Mouse (Mus musculus) kidney, embryonic 16.5 days (tissue): ENCODE data around the gene Pard6b. TPM values are rescaled to one million over a fixed set of nuclear protein-coding genes. Genes with fewer than 3 reads are reported as not detected.

Experiments
- ATAC-seq: fragments of 200-750 bp; cut with Nextera tagmentation; 2 replicates; pipeline ENCODE4 v1.8.0; 2017; ENCODE audit warnings: moderate TSS enrichment; ENCODE audit not compliant: low FRiP score, low TSS enrichment
- H3K27ac ChIP-seq: fragments of 300-500 bp; sonication (generic); 2 replicates; pipeline ENCODE4 v1.5.1; 2014; ENCODE audit warnings: low read length
- H3K27me3 ChIP-seq: fragments of 300-500 bp; sonication (generic); 2 replicates; pipeline ENCODE4 v1.6.1; 2014; ENCODE audit warnings: low read length, control low read depth, mixed read lengths; ENCODE audit not compliant: insufficient read depth
- H3K36me3 ChIP-seq: fragments of 300-500 bp; sonication (generic); 2 replicates; pipeline ENCODE4 v1.6.1; 2014; ENCODE audit warnings: low read length, control low read depth, mixed read lengths; ENCODE audit not compliant: insufficient read depth
- H3K4me1 ChIP-seq: fragments of 300-500 bp; sonication (generic); 2 replicates; pipeline ENCODE4 v1.6.1; 2014; ENCODE audit warnings: low read length, control low read depth, mixed read lengths; ENCODE audit not compliant: insufficient read depth
- H3K4me2 ChIP-seq: fragments of 300-500 bp; sonication (generic); replicated peaks from 2 replicates; pipeline ENCODE4 v1.6.1; 2014; ENCODE audit warnings: low read depth, low read length
- H3K4me3 ChIP-seq: fragments of 300-500 bp; sonication (generic); 2 replicates; pipeline ENCODE4 v1.5.1; 2014; ENCODE audit warnings: mild to moderate bottlenecking, low read length
- H3K9ac ChIP-seq: fragments of 300-500 bp; sonication (generic); replicated peaks from 2 replicates; pipeline ENCODE4 v1.6.1; 2014; ENCODE audit warnings: low read length
- H3K9me3 ChIP-seq: fragments of 300-500 bp; sonication (generic); 2 replicates; pipeline ENCODE4 v1.6.1; 2016; ENCODE audit warnings: low read length, control low read depth
- WGBS: fragments of 180-500 bp; shearing (Covaris S2); extraction: QIAGEN DNeasy Blood & Tissue Kit; methylation state at CpG from one replicate; pipeline ENCODE4 v1.1.7; 2014; 5-methylcytosine and 5-hydroxymethylcytosine counted together
- polyA plus RNA-seq: library from polyadenylated mRNA; unstranded; fragments of >200 nt; fragmentation: Nextera tagmentation; extraction: Ambion mirVana; gene quantifications from 2 replicates; pipeline ENCODE4 v1.2.1, GENCODE M21; 2015

Gene Pard6b
- polyA plus RNA-seq, 1 experiment from 2014 or later = 23.9 TPM

DNA sequence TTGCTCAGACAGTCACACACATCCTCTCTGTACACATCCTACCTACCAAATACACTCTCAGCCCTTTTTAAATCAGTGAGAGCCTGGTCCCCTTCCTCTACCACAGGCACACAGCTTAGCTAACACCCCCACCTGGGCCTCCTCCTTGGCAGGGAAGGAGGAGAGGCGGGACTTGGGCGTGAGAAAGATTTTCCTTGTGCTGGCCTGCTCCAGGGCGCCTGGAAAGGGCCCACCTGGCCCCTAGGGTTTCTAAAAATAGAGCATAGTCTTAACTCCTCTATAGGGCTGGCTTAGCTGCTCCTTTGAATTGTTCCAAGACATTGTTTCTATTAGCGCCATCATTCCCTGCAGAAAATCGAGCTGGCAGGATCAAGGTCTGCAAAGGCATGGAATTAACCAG, 35.0 kb upstream of the Pard6b start:
- Histone ChIP-seq H3K9ac (no peak overlapping the region), H3K9me3 (no peaks in the 10 kb centered on the region), H3K4me2 (no peak overlapping the region), H3K27me3 (peaks cover 5% of the 10 kb centered on the region; the same call in 1 of the 2 replicates), H3K27ac (peak overlapping the region; percentile 89), H3K4me3 (no peak overlapping the region), H3K4me1 (peaks cover 41% of the 10 kb centered on the region), H3K36me3 (no peaks in the 10 kb centered on the region)
- peak; percentile 39 for ATAC-seq
- 26% methylated on average over 5 of the region's 5 CpGs for WGBS

DNA sequence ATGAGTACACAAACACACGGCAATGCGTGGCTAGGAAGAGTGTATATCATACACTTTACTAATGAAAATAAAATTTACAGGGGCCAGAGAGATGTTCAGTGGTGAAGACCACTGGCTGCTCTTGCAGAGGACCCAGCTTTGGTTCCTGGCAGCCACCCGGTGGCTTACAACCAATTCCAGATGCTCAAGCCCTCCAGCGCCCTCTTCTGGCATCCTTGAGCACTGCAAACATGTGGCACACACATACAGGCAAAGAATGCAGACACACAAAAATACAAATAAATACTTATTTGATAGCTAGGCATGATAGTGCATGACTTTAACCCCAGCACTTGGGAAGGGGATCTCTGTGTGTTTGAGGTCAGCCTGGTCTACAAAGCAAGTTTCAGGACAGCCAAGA, 34.3 kb upstream of the Pard6b start:
- H3K4me2 ChIP-seq = no peak overlapping the region
- H3K27me3 ChIP-seq = peaks cover 10% of the 10 kb centered on the region; the same call in 1 of the 2 replicates
- WGBS = 82% methylated on average over 4 of the region's 4 CpGs
- H3K4me1 ChIP-seq = peaks cover 41% of the 10 kb centered on the region
- no peak overlapping the region for H3K9ac ChIP-seq
- H3K27ac ChIP-seq = peak overlapping the region; percentile 89
- H3K4me3 ChIP-seq = no peak overlapping the region
- no peaks in the 10 kb centered on the region for H3K36me3 ChIP-seq
- H3K9me3 ChIP-seq = no peaks in the 10 kb centered on the region
- ATAC-seq = no peak

GRCm38 (mm10) chr2:168049002-168049635, 31.7 kb upstream of the Pard6b start:
- 0 out of 2 replicates have a peak overlapping the region, but pooled peaks have one; percentile 30 for H3K27ac ChIP-seq
- ATAC-seq = no peak
- peak overlapping the region; percentile 75 for H3K9ac ChIP-seq
- H3K4me2 ChIP-seq = peak overlapping the region; percentile 94
- peaks cover 41% of the 10 kb centered on the region for H3K4me1 ChIP-seq
- 14% methylated on average over 16 of the region's 16 CpGs for WGBS
- no peaks in the 10 kb centered on the region for H3K9me3 ChIP-seq
- H3K27me3 ChIP-seq = peaks cover 10% of the 10 kb centered on the region; the same call in 1 of the 2 replicates
- no peaks in the 10 kb centered on the region for H3K36me3 ChIP-seq
- peak overlapping the region; percentile 55 for H3K4me3 ChIP-seq

DNA sequence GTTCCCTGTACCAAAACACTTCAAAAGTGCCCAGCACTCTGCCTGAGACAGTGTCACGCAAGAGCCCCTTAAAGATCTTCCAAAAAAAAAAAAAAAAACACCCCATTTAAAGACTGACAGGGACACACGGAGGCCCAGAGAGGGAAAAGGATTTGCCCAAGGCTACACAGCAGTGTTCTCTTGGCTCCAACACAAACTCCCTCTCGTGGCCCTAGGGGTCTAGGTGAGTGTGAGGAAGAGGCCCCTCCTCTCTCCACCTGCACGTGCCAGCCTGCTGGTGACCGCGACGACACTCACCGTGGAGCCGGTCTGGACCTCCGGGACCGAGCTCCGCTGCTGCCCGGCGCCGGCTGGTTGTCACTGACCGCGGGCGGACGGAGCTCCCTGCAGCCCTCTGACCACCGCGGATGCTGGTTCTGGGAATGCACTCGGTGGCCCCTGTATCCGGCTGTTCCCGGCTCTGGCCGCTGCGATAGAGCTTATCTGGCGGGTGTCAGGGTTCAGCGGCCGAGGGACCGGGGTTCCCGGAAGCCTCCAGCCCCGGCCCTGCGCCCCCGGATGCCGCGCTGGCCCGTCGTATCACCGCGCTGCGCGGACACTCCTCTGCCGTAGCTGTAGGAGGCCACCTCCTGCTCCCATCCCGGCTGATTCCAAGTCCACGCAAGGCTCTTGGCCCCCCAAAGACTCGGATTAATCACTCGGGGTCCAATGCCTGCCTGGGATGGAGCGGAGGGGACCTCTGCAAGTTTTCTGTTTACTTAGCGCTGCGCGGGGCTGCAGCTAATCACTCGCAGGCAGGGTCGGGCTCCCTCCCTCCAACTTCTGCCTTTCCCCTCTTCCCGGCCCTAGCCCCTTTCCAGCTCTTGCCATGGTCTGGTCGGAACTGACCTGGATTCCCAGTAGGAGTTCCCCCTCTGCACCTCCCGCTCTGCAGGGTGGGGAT, 30.5 kb upstream of the Pard6b start:
- ATAC-seq = peak; percentile 62
- Histone ChIP-seq H3K9me3 (no peaks in the 10 kb centered on the region), H3K27me3 (peaks cover 10% of the 10 kb centered on the region; the same call in 1 of the 2 replicates), H3K9ac (peak overlapping the region; percentile 75), H3K4me2 (peak overlapping the region; percentile 94), H3K27ac (peak overlapping the region; percentile 67), H3K4me3 (peak overlapping the region; percentile 55), H3K36me3 (no peaks in the 10 kb centered on the region), H3K4me1 (peaks cover 32% of the 10 kb centered on the region)
- under 1% methylated on average over 55 of the region's 56 CpGs for WGBS

DNA sequence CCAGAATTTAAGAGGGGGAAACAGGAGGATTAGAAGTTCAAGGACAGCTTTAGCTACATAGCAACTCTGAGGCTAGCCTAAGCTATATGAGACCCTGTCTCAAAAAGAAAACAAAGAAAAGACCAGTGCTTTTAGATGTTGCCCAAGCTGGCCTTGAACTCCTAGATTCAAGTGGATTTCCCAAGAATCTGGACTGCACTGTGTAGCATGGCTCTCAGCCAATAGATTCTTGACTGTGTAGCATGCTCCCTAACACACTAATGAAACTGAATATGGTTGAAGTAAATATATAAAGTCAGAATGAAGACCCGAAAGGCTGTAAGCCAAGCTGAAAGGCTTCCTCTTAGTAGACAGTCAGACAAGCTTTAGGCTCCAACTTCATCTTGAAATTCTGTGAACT, 28.6 kb upstream of the Pard6b start:
- ATAC-seq = no peak
- Histone ChIP-seq H3K4me3 (no peak overlapping the region), H3K9ac (no peak overlapping the region), H3K36me3 (no peaks in the 10 kb centered on the region), H3K4me2 (no peak overlapping the region), H3K27ac (no peak overlapping the region), H3K9me3 (no peaks in the 10 kb centered on the region), H3K4me1 (peaks cover 32% of the 10 kb centered on the region), H3K27me3 (peaks cover 10% of the 10 kb centered on the region; the same call in 1 of the 2 replicates)
- WGBS = 89% methylated on average over 1 of the region's 1 CpGs

DNA sequence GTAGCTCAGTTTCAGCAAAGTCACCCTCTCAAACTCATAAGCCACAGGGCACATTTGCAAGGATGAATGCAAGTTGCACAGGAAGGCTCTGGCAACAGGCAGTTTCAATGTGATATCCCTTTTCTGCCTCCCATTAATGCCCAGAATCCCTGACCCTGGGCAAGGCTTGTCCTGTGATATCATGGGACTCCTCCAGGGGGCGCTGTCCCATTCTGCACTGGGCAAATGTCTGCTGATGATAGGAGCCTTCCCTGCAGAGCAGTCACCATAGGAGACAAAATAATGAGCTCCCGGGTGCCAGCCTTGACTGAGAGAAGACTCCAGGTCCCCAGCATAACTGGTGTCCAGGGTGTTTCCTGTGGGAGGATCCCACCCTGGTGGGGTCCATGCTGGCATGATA, 28.1 kb upstream of the Pard6b start:
- Histone ChIP-seq H3K27ac (no peak overlapping the region), H3K9ac (no peak overlapping the region), H3K4me2 (no peak overlapping the region), H3K4me1 (peaks cover 32% of the 10 kb centered on the region), H3K9me3 (no peaks in the 10 kb centered on the region), H3K36me3 (no peaks in the 10 kb centered on the region), H3K27me3 (peaks cover 10% of the 10 kb centered on the region; the same call in 1 of the 2 replicates), H3K4me3 (no peak overlapping the region)
- no peak for ATAC-seq
- WGBS = 22% methylated on average over 2 of the region's 2 CpGs

DNA sequence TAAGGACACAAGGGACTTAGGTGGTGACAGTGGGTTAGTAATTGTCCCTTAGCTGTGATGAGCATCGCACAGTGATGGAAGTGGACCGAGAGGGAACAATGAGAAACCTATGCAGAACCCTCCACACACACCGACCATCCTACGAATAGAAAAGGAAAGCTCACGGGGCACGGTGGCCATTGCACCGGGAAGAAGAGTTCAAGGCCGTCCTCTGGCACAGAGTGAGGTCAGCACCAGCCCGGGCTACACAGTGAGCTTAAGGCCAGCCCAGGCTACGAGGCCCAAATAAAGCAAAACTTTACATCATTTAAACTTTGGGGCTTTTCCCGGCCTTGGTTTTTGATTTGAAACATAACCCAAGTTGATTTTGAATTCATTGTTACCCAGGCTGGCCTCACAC, 26.7 kb upstream of the Pard6b start:
- Histone ChIP-seq H3K27ac (no peak overlapping the region), H3K4me3 (no peak overlapping the region), H3K36me3 (no peaks in the 10 kb centered on the region), H3K9me3 (no peaks in the 10 kb centered on the region), H3K4me2 (no peak overlapping the region), H3K4me1 (peaks cover 37% of the 10 kb centered on the region), H3K27me3 (0 out of 2 replicates have a peak, but pooled peaks cover 5% of the 10 kb centered on the region), H3K9ac (no peak overlapping the region)
- 94% methylated on average over 11 of the region's 11 CpGs for WGBS
- ATAC-seq = no peak

DNA sequence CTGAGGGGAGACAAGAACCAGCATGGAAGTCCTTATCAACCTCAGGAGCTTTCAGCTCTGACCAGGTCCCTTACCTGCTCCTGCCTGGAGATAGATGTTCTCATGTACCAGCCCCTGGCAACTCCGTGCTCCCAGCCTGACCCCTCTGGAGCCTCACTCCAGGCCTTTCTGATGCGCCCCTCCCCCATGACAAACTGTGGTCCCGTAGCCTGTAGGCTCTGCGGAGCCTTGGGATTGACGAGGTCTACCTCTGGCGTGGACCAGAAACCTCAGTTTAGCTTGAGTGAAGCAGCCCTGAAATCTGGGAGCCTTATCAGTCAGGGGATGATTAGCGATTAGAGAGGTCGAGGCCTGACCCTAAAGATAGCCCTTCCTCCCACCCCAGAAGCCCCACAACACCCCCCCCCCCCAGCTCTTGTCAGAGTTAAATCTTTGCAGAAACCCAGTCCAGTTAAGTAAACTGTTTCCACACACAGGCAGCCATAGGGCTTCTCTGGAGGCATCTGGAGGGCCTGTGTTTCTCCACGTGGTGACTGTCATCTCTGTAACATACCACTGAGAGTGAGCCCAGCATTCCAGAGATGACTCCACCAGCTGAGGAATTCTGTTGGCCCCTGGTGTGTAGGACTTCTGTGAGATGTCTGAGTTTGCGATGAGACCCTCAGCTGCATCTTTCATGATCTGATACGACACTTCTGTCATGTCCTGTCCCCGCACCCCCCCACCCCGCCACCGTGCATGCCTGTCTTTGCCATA, 24.7 kb upstream of the Pard6b start:
- H3K4me2 ChIP-seq = no peak overlapping the region
- 0 out of 2 replicates have a peak, but pooled peaks cover 3% of the 10 kb centered on the region for H3K27me3 ChIP-seq
- peaks cover 27% of the 10 kb centered on the region for H3K4me1 ChIP-seq
- peak overlapping the region; percentile 80 for H3K27ac ChIP-seq
- H3K4me3 ChIP-seq = no peak overlapping the region
- H3K36me3 ChIP-seq = no peaks in the 10 kb centered on the region
- 35% methylated on average over 14 of the region's 14 CpGs for WGBS
- H3K9me3 ChIP-seq = peaks cover 2% of the 10 kb centered on the region; the same call in 1 of the 2 replicates
- ATAC-seq = no peak
- no peak overlapping the region for H3K9ac ChIP-seq

DNA sequence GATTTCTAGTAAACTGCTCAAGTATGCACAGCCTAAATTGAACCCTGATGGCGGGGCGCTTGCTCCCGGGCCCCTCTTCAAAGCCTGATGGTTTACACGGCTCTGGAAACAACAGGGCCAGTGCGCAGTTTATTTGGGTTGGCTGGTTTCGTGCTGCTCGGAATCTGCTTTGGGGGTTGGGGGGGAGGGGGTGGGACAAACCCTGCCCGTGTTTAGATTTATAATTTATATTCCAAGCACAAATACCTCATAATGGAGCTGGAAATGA, 24.2 kb upstream of the Pard6b start:
- no peak overlapping the region for H3K4me3 ChIP-seq
- H3K27me3 ChIP-seq = no peaks in the 10 kb centered on the region
- H3K27ac ChIP-seq = peak overlapping the region; percentile 80
- no peak overlapping the region for H3K9ac ChIP-seq
- H3K9me3 ChIP-seq = peaks cover 2% of the 10 kb centered on the region; the same call in 1 of the 2 replicates
- H3K36me3 ChIP-seq = no peaks in the 10 kb centered on the region
- peaks cover 27% of the 10 kb centered on the region for H3K4me1 ChIP-seq
- WGBS = 44% methylated on average over 8 of the region's 8 CpGs
- no peak overlapping the region for H3K4me2 ChIP-seq
- peak; percentile 8; the same call in 1 of the 2 replicates for ATAC-seq
